Mouse (Mus musculus) midbrain, postnatal 0 days (tissue): Measurements from ENCODE around the gene Adgrf5. TPM values are rescaled to one million over a fixed set of nuclear protein-coding genes. Genes with fewer than 3 reads are reported as not detected.
A peak's percentile ranks its signal among the peaks of the same experiment; 100 is the strongest.

Experiments used
- ATAC-seq: fragments of 200-750 bp; cut with Nextera tagmentation; 2 replicates; pipeline ENCODE4 v1.8.0; 2017; ENCODE audit warnings: moderate number of reproducible peaks, mild to moderate bottlenecking, moderate TSS enrichment, moderate library complexity; ENCODE audit not compliant: low FRiP score
- DNase-seq: peaks from one replicate; pipeline ENCODE4 v3.0.0-alpha.2; 2015; ENCODE audit warnings: low spot score
- H3K27ac ChIP-seq: fragments of 300-500 bp; sonication (generic); 2 replicates; pipeline ENCODE4 v1.5.1; 2014; ENCODE audit warnings: low read depth, mild to moderate bottlenecking, low read length, mixed read lengths
- H3K27me3 ChIP-seq: fragments of 300-500 bp; sonication (generic); 2 replicates; pipeline ENCODE4 v1.6.1; 2014; ENCODE audit warnings: low read length, control low read depth, mixed read lengths; ENCODE audit not compliant: insufficient read depth
- H3K36me3 ChIP-seq: fragments of 300-500 bp; sonication (generic); 2 replicates; pipeline ENCODE4 v1.6.1; 2014; ENCODE audit warnings: low read length, control low read depth, mixed read lengths; ENCODE audit not compliant: insufficient read depth
- H3K4me1 ChIP-seq: fragments of 300-500 bp; sonication (generic); 2 replicates; pipeline ENCODE4 v1.6.1; 2014; ENCODE audit warnings: mild to moderate bottlenecking, control low read depth, antibody characterized with exemption, low read length, mixed read lengths; ENCODE audit not compliant: insufficient read depth
- H3K4me2 ChIP-seq: fragments of 300-500 bp; sonication (generic); 2 replicates; pipeline ENCODE4 v1.6.1; 2014; ENCODE audit warnings: low read depth, mild to moderate bottlenecking, low read length, mixed read lengths; ENCODE audit not compliant: poor library complexity, severe bottlenecking
- H3K4me3 ChIP-seq: fragments of 300-500 bp; sonication (generic); 2 replicates; pipeline ENCODE4 v1.5.1; 2014; ENCODE audit warnings: low read depth, mild to moderate bottlenecking, low read length, moderate library complexity
- H3K9ac ChIP-seq: fragments of 300-500 bp; sonication (generic); replicated peaks from 2 replicates; pipeline ENCODE4 v1.6.1; 2014; ENCODE audit warnings: mild to moderate bottlenecking, low read length, moderate library complexity, mixed read lengths; ENCODE audit not compliant: poor library complexity, severe bottlenecking
- H3K9me3 ChIP-seq: fragments of 300-500 bp; sonication (generic); 2 replicates; pipeline ENCODE4 v1.6.1; 2016; ENCODE audit warnings: low read length, control low read depth
- CTCF ChIP-seq: IDR thresholded peaks from 2 replicates; pipeline ENCODE4 v1.5.1; 2016; ENCODE audit warnings: antibody characterized with exemption, mild to moderate bottlenecking
- WGBS: fragments of 180-500 bp; shearing (Covaris S2); extraction: QIAGEN DNeasy Blood & Tissue Kit; methylation state at CpG from one replicate; pipeline ENCODE4 v1.1.7; 2014; 5-methylcytosine and 5-hydroxymethylcytosine counted together
- polyA plus RNA-seq: library from polyadenylated mRNA; unstranded; fragments of >200 nt; fragmentation: Nextera tagmentation; extraction: Ambion mirVana; gene quantifications from 2 replicates; pipeline ENCODE4 v1.2.1, GENCODE M21; 2015
- total RNA-seq: library from RNA; depleted of rRNA; stranded (reverse); fragments of >200 nt; gene quantifications from 2 replicates; pipeline ENCODE4 v1.2.3, GENCODE M21; 2014

Adgrf5 gene
- total and polyA plus RNA-seq, 2 experiments from 2014 or later = 4.6 to 27.5 TPM

DNA sequence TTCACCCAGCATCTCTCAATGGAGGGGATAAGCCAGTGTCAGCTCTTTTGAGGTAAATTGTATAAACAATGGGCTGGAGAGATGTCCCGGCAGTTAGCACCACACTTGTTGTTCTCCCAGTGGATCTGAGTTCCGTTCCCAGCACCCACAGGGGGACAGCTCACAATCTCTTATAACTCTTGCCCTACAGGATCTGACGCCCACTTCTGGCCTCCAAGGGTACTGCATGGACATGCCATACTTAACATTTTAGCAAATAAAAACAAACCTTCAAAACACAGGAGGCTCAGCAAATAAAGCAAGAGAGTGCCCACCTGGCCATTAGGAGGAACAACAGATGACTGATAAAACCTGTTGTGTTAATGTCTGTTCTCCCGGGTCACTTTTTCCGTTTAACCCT lies 59.0 kb downstream of the Adgrf5 start:
- Histone ChIP-seq H3K4me1 (no peaks in the 10 kb centered on the region), H3K27me3 (no peaks in the 10 kb centered on the region), H3K4me3 (no peak overlapping the region), H3K27ac (no peak overlapping the region), H3K36me3 (no peaks in the 10 kb centered on the region), H3K4me2 (no peak overlapping the region), H3K9ac (no peak overlapping the region), H3K9me3 (no peaks in the 10 kb centered on the region)
- no peak for DNase-seq
- ATAC-seq = no peak
- peak; percentile 30; the same call in 1 of the 2 replicates for TF ChIP-seq CTCF
- WGBS = 85% methylated on average over 5 of the region's 5 CpGs

DNA sequence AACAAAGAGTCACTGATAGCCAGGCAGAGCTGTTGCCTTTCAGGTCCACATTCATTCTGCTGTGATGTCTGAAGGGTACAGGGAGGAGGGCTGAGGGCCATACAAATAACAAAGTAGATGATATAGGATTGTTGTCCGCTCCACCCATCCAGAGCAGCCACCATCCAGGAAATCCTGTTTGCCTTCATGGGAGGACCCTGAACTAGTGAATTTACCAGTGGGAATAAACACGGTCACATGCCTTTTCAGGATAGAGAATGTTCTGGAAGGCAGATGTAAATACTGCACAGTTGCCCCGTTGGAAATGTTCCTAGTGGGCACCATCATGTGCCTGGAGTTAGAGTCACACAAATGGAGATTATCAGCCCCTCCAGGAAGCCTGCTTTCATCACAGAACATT lies 60.1 kb downstream of the Adgrf5 start:
- 79% methylated on average over 3 of the region's 3 CpGs for WGBS
- ATAC-seq = no peak

DNA sequence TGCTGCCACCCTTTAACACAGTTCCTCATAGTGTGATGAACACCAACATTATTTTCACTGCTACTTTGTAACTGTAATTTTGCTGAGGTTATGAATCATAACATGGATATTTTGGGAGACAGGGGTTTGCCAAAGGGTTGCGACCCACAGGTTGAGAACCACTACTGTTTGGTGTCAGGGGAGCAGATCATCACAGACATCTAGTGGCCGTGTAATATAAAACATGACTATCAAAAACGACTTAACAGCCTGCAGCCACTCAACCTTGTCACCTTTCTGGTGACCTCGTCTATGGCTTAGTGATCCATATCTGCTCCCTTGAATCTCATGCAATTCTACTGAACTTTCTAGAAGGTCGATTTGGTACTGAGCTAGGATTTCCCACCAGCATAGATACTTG lies 63.7 kb downstream of the Adgrf5 start:
- DNase-seq (no peak), ATAC-seq (no peak)
- no peaks in the 10 kb centered on the region for H3K4me1 ChIP-seq
- H3K9me3 ChIP-seq = no peaks in the 10 kb centered on the region
- H3K27ac ChIP-seq = no peak overlapping the region
- no peaks in the 10 kb centered on the region for H3K27me3 ChIP-seq
- WGBS = 73% methylated on average over 5 of the region's 5 CpGs
- TF ChIP-seq CTCF = no peak
- H3K4me3 ChIP-seq = no peak overlapping the region
- no peak overlapping the region for H3K9ac ChIP-seq
- no peaks in the 10 kb centered on the region for H3K36me3 ChIP-seq
- no peak overlapping the region for H3K4me2 ChIP-seq

More for the DNA sequence above, 60.1 kb downstream of the Adgrf5 start:
- Histone ChIP-seq H3K9me3 (no peaks in the 10 kb centered on the region), H3K4me1 (no peaks in the 10 kb centered on the region), H3K36me3 (no peaks in the 10 kb centered on the region), H3K27me3 (no peaks in the 10 kb centered on the region), H3K27ac (no peak overlapping the region), H3K4me2 (no peak overlapping the region), H3K4me3 (no peak overlapping the region), H3K9ac (no peak overlapping the region)
- no peak for TF ChIP-seq CTCF
- no peak for DNase-seq

DNA sequence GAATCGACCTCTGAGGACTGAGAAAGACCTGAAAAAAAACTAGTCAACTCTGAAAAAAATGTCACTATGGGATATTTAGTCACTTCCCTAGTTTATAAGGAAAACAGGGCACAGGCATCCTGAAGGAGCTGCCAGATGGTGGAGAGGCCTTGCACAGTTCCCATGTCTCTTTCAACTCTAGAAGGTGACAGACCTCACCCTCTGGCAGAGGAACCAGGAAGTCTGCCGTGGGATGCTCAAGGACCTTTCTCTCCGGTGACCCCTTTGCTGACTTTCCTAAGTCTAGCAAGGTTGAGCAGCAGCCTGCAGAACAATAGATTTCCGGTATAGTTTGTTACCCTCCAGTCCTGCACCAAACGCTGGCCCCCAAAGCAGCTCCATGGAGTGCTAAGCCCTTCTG lies 71.4 kb downstream of the Adgrf5 start:
- Histone ChIP-seq H3K4me1 (no peaks in the 10 kb centered on the region), H3K9ac (no peak overlapping the region), H3K4me3 (no peak overlapping the region), H3K9me3 (no peaks in the 10 kb centered on the region), H3K4me2 (no peak overlapping the region), H3K27ac (no peak overlapping the region), H3K36me3 (no peaks in the 10 kb centered on the region), H3K27me3 (no peaks in the 10 kb centered on the region)
- 74% methylated on average over 5 of the region's 5 CpGs for WGBS
- TF ChIP-seq CTCF = no peak
- no peak for DNase-seq
- no peak for ATAC-seq

- DNase-seq (no peak), ATAC-seq (no peak)
- H3K27ac ChIP-seq = no peak overlapping the region
- H3K4me1 ChIP-seq = no peaks in the 10 kb centered on the region
- WGBS = 71% methylated on average over 8 of the region's 8 CpGs
- H3K9ac ChIP-seq = no peak overlapping the region
- no peak overlapping the region for H3K4me2 ChIP-seq
- no peaks in the 10 kb centered on the region for H3K36me3 ChIP-seq
- no peaks in the 10 kb centered on the region for H3K27me3 ChIP-seq
- H3K9me3 ChIP-seq = no peaks in the 10 kb centered on the region
- no peak overlapping the region for H3K4me3 ChIP-seq
- TF ChIP-seq CTCF = no peak
These were observed 74.2 kb downstream of the Adgrf5 start for GRCm38 (mm10) chr17:43434485-43434884.

GRCm38 (mm10) chr17:43451216-43451615 lies 91.0 kb downstream of the Adgrf5 start:
- Histone ChIP-seq H3K9me3 (no peaks in the 10 kb centered on the region), H3K27me3 (no peaks in the 10 kb centered on the region)
- TF ChIP-seq CTCF = no peak

More at GRCm38 (mm10) chr17:43451216-43451615, 91.0 kb downstream of the Adgrf5 start:
- Histone ChIP-seq H3K4me2 (no peak overlapping the region), H3K36me3 (no peaks in the 10 kb centered on the region), H3K4me1 (no peaks in the 10 kb centered on the region), H3K27ac (no peak overlapping the region), H3K9ac (no peak overlapping the region), H3K4me3 (no peak overlapping the region)
- ATAC-seq (no peak), DNase-seq (no peak)
- 96% methylated on average over 1 of the region's 1 CpGs for WGBS
